Comparison of ENCODE assay signal across 10 mouse cellular contexts in genomic region chr5:140997767-140998166, GRCm38 (mm10). TPM values are rescaled to one million over a fixed set of nuclear protein-coding genes. Genes with fewer than 3 reads are reported as not detected.
DNase-seq lines count a peak whose midpoint lies in the region; ATAC-seq and TF ChIP-seq lines count a peak whose summit lies in the region.
"Had no signal": no experiment of that assay in that cellular context is flagged by ENCODE, and none has a peak within 500 bp of the region (broad histone marks: within the 10 kb centered on the region; RNA-seq: fewer than 3 reads in every experiment).

No protein-coding gene starts in this region.

- no peak for TF ChIP-seq EP300 in ES-Bruce4 (IDR thresholded peaks at IDR 0.05; ENCODE audit: insufficient read depth, low read depth, low read length)

- TF ChIP-seq CTCF in hindbrain, postnatal 0 days (IDR thresholded peaks at IDR 0.05; ENCODE audit: low read depth) = peak; percentile 42
- peak; percentile 41 for TF ChIP-seq CTCF in ES-Bruce4 (IDR thresholded peaks at IDR 0.05; ENCODE audit: low read depth, low read length)

- WGBS in hindbrain, postnatal 0 days = 81% methylated on average over 4 of the region's 4 CpGs
- 87% methylated on average over 4 of the region's 4 CpGs for WGBS in hindbrain, embryonic 12.5 days
- WGBS in midbrain, embryonic 15.5 days = 83% methylated on average over 4 of the region's 4 CpGs

- H3K4me3 ChIP-seq in hindbrain, postnatal 0 days (ENCODE audit: low read length) = no peak overlapping the region
- H3K4me3 ChIP-seq in hindbrain, embryonic 12.5 days = no peak overlapping the region
- H3K4me3 ChIP-seq in ES-Bruce4 (ENCODE audit: low read depth, low read length) = no peak overlapping the region
- no peak overlapping the region for H3K4me3 ChIP-seq in midbrain, embryonic 15.5 days
- H3K4me3 ChIP-seq: limb, embryonic 13.5 days had no signal

- no peak overlapping the region for H3K4me2 ChIP-seq in hindbrain, postnatal 0 days (ENCODE audit: low read depth, low read length)
- no peak overlapping the region for H3K4me2 ChIP-seq in hindbrain, embryonic 12.5 days (replicated peaks)
- no peak overlapping the region for H3K4me2 ChIP-seq in midbrain, embryonic 15.5 days
- H3K4me2 ChIP-seq: limb, embryonic 13.5 days had no signal

- no peaks in the 10 kb centered on the region for H3K4me1 ChIP-seq in hindbrain, postnatal 0 days (ENCODE audit: insufficient read depth, low read length)
- H3K4me1 ChIP-seq in hindbrain, embryonic 12.5 days = no peaks in the 10 kb centered on the region
- no peaks in the 10 kb centered on the region for H3K4me1 ChIP-seq in ES-Bruce4 (ENCODE audit: control insufficient read depth, insufficient read depth, low read length)
- H3K4me1 ChIP-seq in midbrain, embryonic 15.5 days = no peaks in the 10 kb centered on the region
- H3K4me1 ChIP-seq: limb, embryonic 13.5 days had no signal

- ATAC-seq in hindbrain, postnatal 0 days = no peak
- ATAC-seq in hindbrain, embryonic 12.5 days (ENCODE audit: low FRiP score) = no peak
- ATAC-seq in midbrain, embryonic 15.5 days (replicated peaks) = no peak

- H3K9ac ChIP-seq in hindbrain, postnatal 0 days (replicated peaks; ENCODE audit: low read length) = no peak overlapping the region
- H3K9ac ChIP-seq in hindbrain, embryonic 12.5 days = no peak overlapping the region
- H3K9ac ChIP-seq in ES-Bruce4 (ENCODE audit: low read depth, poor library complexity, severe bottlenecking) = no peak overlapping the region
- no peak overlapping the region for H3K9ac ChIP-seq in midbrain, embryonic 15.5 days
- H3K9ac ChIP-seq: limb, embryonic 13.5 days had no signal

- H3K36me3 ChIP-seq in hindbrain, postnatal 0 days (ENCODE audit: insufficient read depth, low read length) = no peaks in the 10 kb centered on the region
- H3K36me3 ChIP-seq in hindbrain, embryonic 12.5 days = no peaks in the 10 kb centered on the region
- no peaks in the 10 kb centered on the region for H3K36me3 ChIP-seq in ES-Bruce4 (ENCODE audit: control insufficient read depth, insufficient read depth, low read length, poor library complexity, severe bottlenecking)
- no peaks in the 10 kb centered on the region for H3K36me3 ChIP-seq in midbrain, embryonic 15.5 days (replicated peaks)
- H3K36me3 ChIP-seq: limb, embryonic 13.5 days had no signal

- H3K9me3 ChIP-seq in hindbrain, postnatal 0 days (ENCODE audit: low read length) = no peaks in the 10 kb centered on the region
- 0 out of 2 replicates have a peak, but pooled peaks cover 3% of the 10 kb centered on the region for H3K9me3 ChIP-seq in hindbrain, embryonic 12.5 days (replicated peaks)
- H3K9me3 ChIP-seq in ES-Bruce4 (replicated peaks; ENCODE audit: control insufficient read depth, insufficient read depth, low read length, poor library complexity, severe bottlenecking) = no peaks in the 10 kb centered on the region
- no peaks in the 10 kb centered on the region for H3K9me3 ChIP-seq in midbrain, embryonic 15.5 days
- H3K9me3 ChIP-seq: limb, embryonic 13.5 days had no signal

- H3K27ac ChIP-seq in hindbrain, postnatal 0 days = no peak overlapping the region
- no peak overlapping the region for H3K27ac ChIP-seq in hindbrain, embryonic 12.5 days
- H3K27ac ChIP-seq in ES-Bruce4 (ENCODE audit: insufficient read depth, low read length) = no peak overlapping the region
- H3K27ac ChIP-seq in midbrain, embryonic 15.5 days = no peak overlapping the region
- H3K27ac ChIP-seq: limb, embryonic 13.5 days had no signal

- DNase-seq in hindbrain, postnatal 0 days (ENCODE audit: low spot score) = no peak
- peak; percentile 5 for DNase-seq in 3T3-L1 (ENCODE audit: low read depth, low spot score)
- peak; percentile 72 for DNase-seq in naive thymus-derived CD4-positive, alpha-beta T cell, adult 2 months (ENCODE audit: low read depth)
- DNase-seq in adrenal gland, adult 18-20 months (ENCODE audit: low spot score in 2 of 2) = no peak
- no peak for DNase-seq in adrenal gland, adult 8-10 months
- DNase-seq: cerebellum, adult 8-10 months had no signal

- TF ChIP-seq POLR2A in ES-Bruce4 (IDR thresholded peaks at IDR 0.05; ENCODE audit: insufficient read depth, low read length) = no peak

- no peaks in the 10 kb centered on the region for H3K27me3 ChIP-seq in hindbrain, postnatal 0 days (ENCODE audit: insufficient read depth, low read length)
- H3K27me3 ChIP-seq in hindbrain, embryonic 12.5 days = no peaks in the 10 kb centered on the region
- H3K27me3 ChIP-seq in ES-Bruce4 (ENCODE audit: control insufficient read depth, insufficient read depth, low read length, poor library complexity, severe bottlenecking) = no peaks in the 10 kb centered on the region
- no peaks in the 10 kb centered on the region for H3K27me3 ChIP-seq in midbrain, embryonic 15.5 days (replicated peaks)
- H3K27me3 ChIP-seq: limb, embryonic 13.5 days had no signal

RNA-seq across cellular contexts. Expression of gene Card11, which starts 2.6 kb away (rescaled TPM):
- total RNA-seq in hindbrain, postnatal 0 days (2014; rRNA removed) = 0.18 TPM in 1 of 2 replicates, not detected in the other
- 0.18 TPM in 1 of 2 replicates, not detected in the other for polyA plus RNA-seq in hindbrain, postnatal 0 days (2015; fragmentation: Nextera tagmentation; extraction: Ambion mirVana)
- not detected in 2 replicates for polyA plus RNA-seq in hindbrain, embryonic 12.5 days (2016; fragmentation: Nextera tagmentation; extraction: Ambion mirVana)
- not detected in 2 replicates for polyA plus RNA-seq in ES-Bruce4 (2011; ENCODE audit: insufficient read depth, insufficient read length, low read depth, missing spikeins)
- total RNA-seq in adrenal gland, adult 18-20 months (2021) = 1 to 10 TPM in 1 of 2 experiments, under 1 TPM in 1; 0.66 to 1.2 TPM
- total RNA-seq in adrenal gland, adult 8-10 months (2022) = 1 to 10 TPM in 1 of 4 experiments, under 1 TPM in 3; 0.49 to 1.3 (median 0.85) TPM
- 0.17 and 0.19 TPM in 2 replicates for polyA plus RNA-seq in midbrain, embryonic 15.5 days (2015; fragmentation: Nextera tagmentation; extraction: Ambion mirVana)

Comparison
In these comparisons a context has a peak if more than half of its experiments do, and no peak if none do; other contexts are left out.
1. DNase-seq: peak in 3T3-L1 (single experiment) and naive thymus-derived CD4-positive, alpha-beta T cell, adult 2 months (single experiment); none in hindbrain, postnatal 0 days (single experiment), adrenal gland, adult 18-20 months (0 of 2) and adrenal gland, adult 8-10 months (single experiment).